Mouse (Mus musculus): ENCODE measurements at regions not wholly inside any gene's neighbourhood (a gene's known extent, or its start where the extent isn't known, plus 50 kb on each side); places are given as distances from the start of the nearest gene placed in this dataset.
A peak's percentile ranks its signal among the peaks of the same experiment; 100 is the strongest.

DNA sequence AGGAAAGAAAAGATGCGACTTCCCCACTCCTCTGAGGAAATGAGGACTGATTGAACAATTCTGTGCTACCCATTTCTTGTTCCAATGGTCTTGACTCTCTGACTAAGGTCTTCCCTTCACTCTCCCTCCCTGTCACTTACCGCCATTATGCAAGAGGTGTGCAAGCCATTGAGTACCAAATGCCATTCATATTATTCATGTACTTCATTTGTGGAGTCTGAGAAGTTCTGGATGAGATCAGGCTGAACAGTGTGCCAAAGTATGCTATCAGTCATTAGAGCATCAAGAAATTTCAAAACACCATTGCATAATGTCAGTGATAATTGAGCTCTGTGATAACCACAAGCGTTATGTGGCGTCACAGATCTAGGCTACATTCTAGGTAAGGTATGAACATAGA is 229.1 kb upstream of the Marcks start:
- no peak for DNase-seq

DNA sequence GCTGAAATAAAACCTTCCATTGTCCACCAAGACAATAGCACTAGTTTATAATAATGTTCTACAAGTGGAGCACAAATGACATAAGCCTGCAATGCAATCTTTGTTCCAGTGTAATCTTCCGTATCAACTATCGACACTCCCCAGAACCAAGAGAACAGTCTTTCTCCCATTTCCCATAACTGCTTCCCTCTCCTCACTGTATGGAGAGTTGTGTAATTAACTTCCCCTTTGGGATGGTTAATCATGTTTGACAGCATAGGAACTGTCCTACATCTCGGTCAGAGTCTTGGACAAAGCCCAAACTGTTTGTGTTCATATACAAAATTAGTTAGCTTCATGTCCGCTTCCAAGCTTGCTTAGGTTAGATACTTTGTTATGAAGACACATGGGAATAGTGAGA is 225.8 kb upstream of the Marcks start:
- no peak for DNase-seq

DNA sequence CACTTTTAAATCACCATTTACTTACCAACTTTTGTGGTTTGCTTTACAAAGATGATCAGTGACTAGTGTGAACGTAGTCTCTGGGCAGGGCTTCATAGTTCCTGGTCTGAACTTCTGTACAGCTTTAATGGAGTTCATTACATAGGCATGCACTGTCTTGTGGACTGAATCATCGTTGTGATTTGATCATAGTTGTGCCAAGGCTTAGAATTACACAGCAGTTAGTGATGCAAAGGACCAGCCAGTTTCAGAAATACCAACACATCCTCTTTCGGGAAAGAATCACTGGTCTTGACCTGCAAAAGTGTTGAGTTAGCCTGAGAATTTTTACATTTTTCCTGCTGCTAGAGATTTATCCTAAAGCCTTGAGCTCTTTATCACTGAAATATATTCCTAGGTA is 222.3 kb upstream of the Marcks start:
- no peak for DNase-seq

DNA sequence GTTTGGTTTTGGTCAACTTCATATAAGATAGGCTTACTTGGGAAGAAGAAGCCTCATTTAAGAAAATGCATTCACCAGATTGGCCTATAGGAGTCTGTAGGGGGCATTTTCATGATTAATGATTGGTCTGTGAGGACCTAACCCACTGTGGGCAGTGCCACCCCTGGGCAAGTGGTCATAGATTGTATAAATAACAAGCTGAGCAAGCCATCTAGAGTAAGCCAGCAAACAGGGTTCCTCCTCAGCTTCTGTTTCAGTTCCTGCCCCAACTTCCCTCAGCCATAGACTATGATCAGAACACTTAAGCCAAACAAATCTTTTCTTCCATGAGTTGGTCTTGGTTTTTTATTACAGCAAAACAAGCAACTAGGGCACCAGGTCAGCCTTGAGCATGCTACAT is 220.2 kb upstream of the Marcks start:
- no peak for DNase-seq

DNA sequence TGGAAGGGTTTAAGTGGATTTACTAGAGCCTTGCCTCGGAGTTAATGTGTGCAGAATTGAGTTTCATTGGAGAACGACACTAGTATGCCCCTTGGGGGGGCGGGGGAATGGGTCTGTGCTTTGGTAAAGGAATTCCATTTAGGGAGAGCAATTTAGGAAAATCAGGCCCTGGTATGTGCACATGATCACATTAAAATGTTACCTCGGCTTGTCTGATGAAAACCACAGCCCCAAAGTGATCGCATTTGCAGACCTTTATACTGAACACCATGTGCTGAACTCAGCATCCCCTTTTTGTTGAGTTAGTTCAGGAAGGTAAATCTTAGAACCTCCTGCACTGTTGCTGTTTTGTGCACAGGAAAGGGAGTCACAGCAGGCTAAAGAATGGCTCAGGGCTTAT is 219.6 kb upstream of the Marcks start:
- DNase-seq: no peak

DNA sequence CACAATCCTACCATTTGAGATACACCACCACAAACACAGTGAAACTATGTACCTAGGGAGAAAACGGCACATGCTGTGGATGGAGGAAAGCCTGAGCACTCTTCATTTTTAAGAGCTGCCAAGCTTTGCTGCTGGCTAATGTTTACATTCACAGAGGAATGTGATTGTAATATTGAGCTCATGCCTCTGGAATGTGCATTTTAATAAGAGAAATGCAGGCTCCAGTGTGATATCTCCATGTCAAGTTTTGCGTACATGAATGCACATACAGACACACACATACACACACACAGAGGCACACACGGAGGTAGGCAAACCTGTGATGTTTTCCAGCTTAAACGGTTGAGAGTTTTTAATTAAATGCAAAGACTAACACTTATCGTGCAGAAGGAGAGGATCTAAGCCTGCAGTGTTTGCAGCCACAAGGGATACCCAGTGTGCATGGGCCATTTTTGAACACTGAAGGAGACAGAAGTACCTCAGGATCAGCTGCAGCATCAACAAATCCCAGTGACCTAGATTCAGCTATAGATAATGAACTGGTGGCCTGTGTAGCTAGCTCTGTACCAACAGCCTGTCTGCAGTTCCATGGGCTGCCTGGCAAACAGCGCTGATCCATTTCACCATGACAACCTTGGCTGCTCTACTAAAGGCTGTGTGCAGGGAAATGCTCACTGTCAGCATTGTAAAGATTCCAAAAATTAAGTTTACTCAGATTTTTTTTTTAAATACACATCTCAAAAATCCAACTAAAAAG is 218.8 kb upstream of the Marcks start:
- no peak for DNase-seq

DNA sequence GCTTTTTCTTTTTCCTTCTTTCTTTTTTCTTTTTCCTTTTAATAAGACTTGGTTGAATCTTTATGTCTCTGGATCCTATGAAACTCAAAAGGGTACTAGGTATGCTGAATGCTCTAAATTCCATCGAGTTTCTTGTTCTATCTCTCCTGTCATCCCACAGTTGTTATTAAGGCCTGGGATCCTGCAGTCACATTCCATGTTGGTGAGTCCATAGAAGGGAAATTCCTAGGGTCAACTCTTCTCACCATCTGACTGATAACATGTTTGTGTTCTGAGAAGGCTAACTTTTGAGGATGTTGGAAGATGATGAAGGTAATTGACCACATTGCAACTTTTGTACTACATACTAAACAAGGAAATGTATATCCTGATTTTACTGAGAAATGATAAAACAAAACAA is 210.5 kb upstream of the Marcks start:
- DNase-seq: no peak

DNA sequence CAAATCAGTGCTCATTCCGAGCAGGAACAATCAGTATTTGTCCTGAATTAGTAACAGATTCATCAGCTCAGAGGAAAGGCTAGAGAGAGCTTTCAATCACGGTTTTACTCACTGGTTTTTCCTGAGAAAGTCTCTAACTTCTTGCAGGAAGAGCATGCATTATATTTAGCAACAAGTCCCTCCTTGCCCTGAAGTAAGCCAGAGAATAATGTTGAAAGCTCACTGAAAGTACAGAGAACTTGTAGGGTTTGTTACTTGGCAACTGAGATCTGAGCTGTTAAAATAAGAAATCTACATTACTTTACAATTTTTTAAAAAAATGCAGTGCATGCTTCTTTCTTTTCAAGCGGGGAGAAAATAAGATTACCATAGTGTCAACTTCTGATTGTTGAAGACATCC is 209.7 kb upstream of the Marcks start:
- no peak for DNase-seq

DNA sequence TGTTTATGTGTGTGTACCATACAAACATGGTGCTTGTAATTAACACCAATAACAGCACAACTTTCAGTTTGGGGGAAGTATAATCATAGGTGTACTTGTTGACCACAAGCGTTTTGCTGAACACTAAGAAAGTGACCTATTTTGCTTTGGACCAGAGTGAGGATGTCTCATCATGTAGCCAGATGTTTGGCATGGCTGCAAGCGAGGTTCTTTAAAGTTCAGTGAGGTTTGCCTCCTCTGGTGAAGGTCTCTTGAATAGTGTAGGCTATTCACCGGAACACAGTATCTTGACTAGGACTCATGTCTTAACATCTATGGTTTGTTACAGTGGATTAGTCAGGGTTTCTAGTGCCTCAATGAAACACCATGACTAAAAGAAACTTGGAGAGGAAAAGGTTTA is 208.9 kb upstream of the Marcks start:
- no peak for DNase-seq

DNA sequence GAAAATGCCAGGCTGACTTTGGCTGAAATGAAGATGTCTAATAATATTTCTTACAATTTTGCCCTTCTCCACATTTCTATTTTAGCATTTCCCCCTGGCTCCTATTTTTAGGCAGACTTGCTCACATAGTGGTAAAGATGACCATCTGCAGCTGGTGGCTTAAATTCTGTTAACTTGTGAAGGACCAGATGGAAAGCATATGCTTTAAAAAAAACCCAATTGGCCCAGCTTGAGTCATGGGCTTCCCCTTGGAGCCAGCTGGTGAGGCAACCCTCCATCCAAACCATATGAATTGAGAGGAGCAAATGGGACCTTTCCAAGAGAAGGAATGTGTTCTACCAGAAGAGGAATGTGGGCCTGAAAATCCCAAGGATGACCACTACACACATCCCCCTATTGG is 204.0 kb upstream of the Marcks start:
- no peak for DNase-seq

DNA sequence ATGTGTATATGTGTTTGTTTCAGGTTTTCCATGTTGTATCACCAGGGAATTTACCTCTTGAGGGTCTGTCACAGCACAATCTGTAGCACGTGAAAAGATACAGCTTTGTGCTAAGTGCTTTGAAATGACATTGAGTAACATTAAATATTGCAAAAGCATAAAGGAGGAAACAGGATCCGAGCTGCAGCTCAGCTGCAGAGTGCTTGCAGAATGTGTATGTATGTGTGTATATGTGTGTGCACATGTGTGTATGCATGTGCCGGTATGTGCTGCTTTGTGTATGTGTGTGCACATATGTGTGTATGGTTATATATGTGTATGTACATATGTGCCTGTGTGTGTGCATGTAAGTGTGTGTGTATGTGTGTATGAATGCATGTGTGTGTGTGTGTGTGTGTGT is 200.9 kb upstream of the Marcks start:
- no peak for DNase-seq

DNA sequence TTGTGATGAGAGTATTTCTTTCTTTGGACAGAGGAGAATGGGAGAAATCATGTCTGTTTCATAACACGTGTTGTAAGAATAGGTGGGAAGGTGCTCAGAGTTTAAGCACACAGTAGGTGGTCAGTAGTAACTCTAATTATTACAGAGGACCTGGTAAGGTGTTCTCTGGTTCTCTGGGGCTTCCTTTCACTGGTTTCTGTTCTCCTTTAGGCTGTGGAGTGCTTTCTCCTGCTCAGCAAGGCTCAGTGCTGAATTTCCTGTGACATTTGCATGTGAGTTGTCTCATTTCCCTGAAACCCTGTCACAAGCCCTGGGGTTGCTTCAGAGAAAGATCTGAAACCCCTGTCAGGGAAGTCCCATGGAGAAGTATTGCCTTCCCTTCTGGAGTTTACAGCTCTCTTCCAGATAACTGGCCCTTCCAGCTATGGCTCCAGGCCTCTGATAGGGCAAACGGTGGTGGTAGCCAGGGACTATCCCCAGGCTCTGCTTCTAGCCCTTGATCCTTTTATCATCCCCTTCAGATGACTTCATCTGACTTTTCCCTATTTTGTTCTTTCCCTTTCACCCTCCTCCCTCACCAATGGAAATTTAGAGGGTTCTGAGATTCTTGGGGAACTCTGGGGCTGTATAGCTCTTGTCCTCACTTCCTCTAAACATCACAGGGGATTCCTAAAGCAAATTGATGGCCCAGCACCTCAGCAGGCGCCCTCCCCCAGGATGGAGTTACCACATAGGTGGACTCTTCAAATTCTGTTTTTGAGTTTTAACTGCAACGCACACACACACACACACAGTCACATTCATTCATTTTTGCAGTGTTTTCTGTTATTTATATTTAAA is 199.6 kb upstream of the Marcks start:
- peak; percentile 66 to 73 for DNase-seq

DNA sequence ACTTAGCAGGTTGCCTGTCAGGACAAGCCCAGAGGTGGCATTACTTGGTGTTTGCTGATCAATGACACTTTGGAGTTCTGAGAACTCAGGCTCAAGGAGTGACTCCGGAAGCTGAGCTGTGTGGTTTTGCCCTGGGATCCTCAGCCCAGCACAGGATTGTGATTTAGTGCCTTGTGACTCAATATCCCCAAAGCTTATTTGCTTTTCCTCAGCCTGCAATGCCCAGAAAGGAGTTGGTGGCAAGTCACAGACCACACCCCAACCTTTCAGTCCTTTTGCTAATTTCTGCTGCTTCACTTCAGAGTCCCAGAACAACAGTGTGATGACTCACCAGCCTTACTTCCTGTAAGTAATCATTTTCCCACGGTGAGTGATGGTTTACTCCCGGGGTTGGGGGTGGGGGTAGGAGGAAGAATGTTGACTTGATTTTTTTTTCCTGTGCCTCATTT is 198.5 kb upstream of the Marcks start:
- peak; percentile 49 to 61 for DNase-seq

DNA sequence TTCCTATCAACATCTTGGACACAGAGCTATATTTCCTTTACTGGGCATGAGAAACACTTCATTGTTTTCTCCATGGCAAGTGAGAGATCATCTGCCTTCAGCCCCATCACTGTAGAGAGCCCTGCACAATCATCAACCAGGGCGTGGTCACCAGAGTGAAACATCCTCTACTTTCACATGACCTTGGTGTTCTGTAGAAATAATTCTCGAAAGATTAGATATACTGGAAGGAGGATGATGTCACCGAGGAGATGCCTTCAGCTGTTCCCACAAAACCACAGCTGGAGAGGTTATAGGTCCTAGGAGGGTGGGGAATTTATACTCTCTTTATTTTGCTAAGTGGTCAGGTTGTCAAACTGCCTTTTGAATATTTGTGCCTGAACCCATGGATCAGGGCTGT is 196.4 kb upstream of the Marcks start:
- DNase-seq: no peak

DNA sequence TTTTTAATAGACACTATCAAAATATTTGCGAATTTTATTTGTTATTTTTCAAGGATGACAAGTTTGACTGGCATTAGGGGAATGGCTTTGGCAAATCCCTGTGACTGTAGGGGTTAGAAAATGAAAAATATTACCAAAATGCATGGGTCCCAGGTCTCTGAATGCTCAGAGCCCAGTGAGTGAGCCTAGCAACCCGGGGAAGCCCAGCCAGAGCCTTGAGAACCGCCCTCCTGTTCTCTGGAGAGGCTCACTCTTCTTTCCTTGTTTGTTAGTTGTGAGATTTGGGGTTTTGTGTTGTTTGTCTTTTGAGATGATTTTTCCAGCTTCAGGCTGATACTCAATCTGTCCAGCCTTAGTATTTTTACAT is 187.4 kb upstream of the Marcks start:
- no peak for DNase-seq

DNA sequence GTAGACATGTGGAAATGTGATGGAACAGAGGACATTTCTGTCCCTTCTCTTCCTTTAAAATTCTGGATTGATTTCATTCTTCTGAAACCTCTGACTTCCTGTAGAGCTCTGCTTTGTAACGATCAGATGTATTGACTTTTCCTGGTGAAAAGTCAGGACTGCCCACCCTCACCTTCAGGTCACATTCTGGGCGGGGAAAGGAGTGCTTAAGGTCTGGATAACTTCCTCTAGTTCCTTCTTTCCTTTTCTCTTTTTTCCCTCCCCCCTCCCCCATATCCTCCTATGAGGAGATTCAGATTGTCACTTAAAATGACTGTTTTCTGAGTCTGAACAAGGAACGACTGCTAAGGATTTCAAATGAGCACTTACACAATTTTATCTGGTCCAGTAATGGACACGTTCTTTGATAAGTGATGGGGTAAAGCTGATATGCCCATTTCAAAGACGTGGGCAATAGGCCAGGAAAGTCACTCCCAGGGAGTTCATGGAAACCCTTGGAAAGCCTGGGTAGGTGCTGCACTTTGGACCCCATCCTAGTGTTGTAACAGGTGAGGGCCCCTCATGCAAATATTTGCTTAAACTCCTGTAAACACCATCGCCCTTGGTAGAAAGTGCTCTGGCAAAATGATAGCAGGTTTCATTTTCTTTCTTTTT is 186.9 kb upstream of the Marcks start:
- DNase-seq: no peak

DNA sequence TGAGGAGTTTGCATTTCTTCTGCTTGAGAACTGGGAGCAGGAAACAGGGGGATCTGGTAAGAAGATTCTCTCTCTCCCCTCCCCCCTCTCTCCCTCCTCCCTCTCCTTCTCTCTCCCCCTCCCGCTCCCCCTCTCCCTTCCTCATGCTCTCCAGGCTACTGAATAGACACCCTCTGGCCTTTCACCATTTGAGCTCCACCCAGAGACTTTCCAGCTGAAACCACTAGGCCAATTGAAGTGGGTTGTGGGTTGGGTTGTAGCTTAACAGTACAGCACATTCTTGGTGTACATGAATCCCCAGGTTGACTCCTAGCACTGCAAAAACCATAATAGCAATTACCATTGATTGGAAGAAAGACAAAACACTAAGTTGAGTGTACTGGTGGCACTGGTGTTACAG is 185.0 kb upstream of the Marcks start:
- DNase-seq: no peak

DNA sequence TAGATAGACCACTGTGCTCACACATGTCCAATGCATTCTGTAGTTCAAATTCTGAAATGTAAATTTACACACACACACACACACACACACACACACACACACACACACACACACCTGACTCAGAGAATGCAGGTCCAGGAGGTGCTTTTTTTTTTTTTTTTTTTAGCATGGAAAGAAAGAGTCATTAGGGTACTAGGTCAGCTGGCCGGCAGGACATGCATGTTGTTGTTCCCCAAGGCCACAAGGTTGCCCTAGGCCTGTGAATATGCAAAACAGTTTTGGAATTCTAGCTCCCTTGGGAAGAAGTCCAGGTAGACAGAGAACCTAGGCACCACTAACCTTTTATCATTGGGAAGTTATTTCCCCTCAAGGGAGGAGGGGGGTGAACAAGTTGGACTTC is 184.1 kb upstream of the Marcks start:
- DNase-seq: no peak

DNA sequence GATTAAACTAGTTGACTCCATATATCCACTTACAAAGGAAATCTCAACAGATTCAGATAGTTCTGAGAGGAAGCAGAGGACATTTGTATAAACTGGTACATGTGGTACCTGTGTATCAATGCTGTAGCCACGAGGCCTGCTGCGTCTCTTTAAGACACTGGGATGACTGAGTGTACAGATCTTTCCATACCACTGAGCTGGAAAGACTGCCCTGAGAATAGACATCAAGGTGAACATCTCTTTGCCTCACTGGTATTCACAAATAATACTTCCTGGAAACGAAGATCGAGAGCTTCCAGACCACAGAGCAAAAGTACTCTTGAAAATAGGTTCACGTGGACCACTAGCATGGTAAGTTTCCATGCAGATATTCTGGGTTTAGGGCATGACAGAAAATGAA is 183.6 kb upstream of the Marcks start:
- peak; percentile 10 to 17 for DNase-seq

DNA sequence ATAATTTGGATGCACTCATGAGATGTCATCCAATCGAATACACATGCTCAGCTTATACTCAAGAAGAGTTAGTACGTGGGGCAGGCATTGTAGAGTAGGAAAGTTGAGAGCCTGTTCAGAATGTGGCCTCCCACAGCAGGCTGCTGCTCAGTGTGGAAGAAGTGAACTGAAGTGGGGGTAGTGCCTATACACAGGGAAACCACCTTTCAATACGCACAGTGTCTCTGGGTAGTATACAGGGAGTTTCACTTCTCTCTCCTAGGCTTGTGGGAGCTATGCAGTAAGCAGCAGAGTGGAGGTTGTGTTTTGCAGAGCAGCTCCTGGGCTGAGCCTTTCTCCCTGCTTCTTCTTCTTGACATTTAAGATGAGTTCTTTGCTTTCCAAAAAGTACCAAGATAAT is 182.5 kb upstream of the Marcks start:
- DNase-seq: peak; percentile 70 to 76

DNA sequence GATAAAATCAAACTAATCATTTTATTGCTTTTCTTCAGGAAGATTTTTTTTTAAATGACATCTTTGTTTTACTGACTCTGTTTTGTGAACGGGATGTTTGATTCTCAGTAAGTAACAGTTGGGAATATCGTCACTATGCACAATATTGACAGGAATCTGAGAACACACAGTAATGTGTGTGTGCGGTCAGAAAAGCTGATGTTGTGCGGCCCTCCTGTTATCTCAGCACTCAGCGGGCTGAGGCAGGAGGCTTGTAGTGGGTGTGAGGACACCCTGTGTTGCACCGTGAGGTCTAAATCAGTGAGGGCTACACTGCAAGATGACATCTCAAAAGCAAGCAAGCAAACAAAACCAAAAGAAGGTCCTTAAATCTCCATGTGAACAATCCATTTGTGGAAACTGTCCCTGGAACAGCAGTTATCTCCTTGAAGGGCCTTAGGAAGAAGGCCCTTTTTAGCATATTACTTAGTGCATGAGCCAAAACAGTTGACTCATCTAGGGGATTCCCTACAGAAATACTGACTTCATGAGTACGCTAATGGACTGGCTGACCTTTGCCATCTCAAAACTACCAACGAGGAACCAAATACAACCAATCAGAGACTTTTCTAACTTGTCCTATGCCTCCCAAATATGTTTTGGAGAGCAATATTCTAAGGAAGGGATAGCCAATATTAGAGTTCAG is 181.2 kb upstream of the Marcks start:
- DNase-seq: no peak

DNA sequence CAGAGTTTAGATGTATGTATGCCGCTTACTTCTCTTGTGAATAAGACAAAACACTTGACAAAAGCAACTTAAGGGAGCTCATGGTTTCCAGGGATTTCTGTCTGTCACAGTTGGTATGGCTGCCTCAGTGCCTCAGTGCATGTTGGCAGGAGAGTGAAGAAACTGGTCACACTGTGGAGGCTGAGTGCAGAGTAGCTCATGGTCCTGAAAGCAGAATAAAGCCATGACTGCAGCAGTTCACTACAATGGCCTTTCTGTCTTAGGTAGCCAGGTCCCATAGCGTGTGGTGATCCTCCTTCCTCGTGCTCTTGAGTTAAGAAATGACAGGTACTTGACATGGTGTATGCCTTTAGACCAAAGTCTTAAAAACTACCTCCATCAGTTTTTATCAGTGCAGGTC is 178.0 kb upstream of the Marcks start:
- no peak for DNase-seq

DNA sequence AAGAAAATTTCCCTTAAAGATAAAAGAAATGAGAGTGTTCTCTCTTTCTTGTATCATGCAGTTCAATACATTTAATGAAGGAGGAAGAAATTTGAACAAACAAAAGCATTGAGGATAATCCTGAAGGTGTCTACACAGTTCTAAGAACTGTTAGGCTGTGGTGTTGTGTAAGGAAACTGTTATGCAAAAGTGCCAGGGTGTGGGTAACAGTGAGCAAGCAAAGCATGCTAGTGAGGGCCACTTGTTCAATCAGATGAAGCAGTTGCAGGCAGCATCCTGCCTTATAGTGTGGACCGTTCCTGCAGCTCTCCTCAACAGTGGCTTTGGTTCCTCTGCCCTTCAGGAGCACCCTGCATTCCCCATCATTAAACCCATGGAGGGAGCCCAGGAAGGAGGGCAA is 177.1 kb upstream of the Marcks start:
- DNase-seq: no peak

Data from B cell, adult 2 months (primary cell).